Mouse (Mus musculus) embryonic facial prominence, embryonic 11.5 days (tissue): ENCODE measurements around the gene Gm6583. TPM values are rescaled to one million over a fixed set of nuclear protein-coding genes. Genes with fewer than 3 reads are reported as not detected.
A peak's percentile ranks its signal among the peaks of the same experiment; 100 is the strongest.

Experiments used
- ATAC-seq: fragments of 200-750 bp; cut with Nextera tagmentation; replicated peaks from 2 replicates; pipeline ENCODE4 v1.8.0; 2017; ENCODE audit warnings: low read depth; ENCODE audit not compliant: insufficient number of reproducible peaks, low FRiP score, low TSS enrichment
- DNase-seq: peaks from one replicate; pipeline ENCODE4 v3.0.0-alpha.2; 2015; ENCODE audit warnings: low spot score
- H3K27ac ChIP-seq: fragments of 300-500 bp; sonication (generic); replicated peaks from 2 replicates; pipeline ENCODE4 v1.5.1; 2014; ENCODE audit warnings: mild to moderate bottlenecking, low read depth, low read length, control low read depth
- H3K27me3 ChIP-seq: fragments of 300-500 bp; sonication (generic); 2 replicates; pipeline ENCODE4 v1.6.1; 2014; ENCODE audit warnings: mild to moderate bottlenecking, low read length, moderate library complexity, mixed read lengths; ENCODE audit not compliant: control insufficient read depth, insufficient read depth
- H3K36me3 ChIP-seq: fragments of 300-500 bp; sonication (generic); replicated peaks from 2 replicates; pipeline ENCODE4 v1.6.1; 2014; ENCODE audit warnings: low read depth, mild to moderate bottlenecking, low read length, moderate library complexity, mixed read lengths; ENCODE audit not compliant: control insufficient read depth, insufficient read depth
- H3K4me1 ChIP-seq: fragments of 300-500 bp; sonication (generic); 2 replicates; pipeline ENCODE4 v1.6.1; 2014; ENCODE audit warnings: low read length, mixed read lengths; ENCODE audit not compliant: control insufficient read depth, insufficient read depth
- H3K4me2 ChIP-seq: fragments of 300-500 bp; sonication (generic); 2 replicates; pipeline ENCODE4 v1.6.1; 2014; ENCODE audit warnings: low read depth, mild to moderate bottlenecking, control low read depth, low read length, moderate library complexity
- H3K4me3 ChIP-seq: fragments of 300-500 bp; sonication (generic); 2 replicates; pipeline ENCODE4 v1.5.1; 2014; ENCODE audit warnings: low read depth, low read length, control low read depth
- H3K9ac ChIP-seq: fragments of 300-500 bp; sonication (generic); replicated peaks from 2 replicates; pipeline ENCODE4 v1.6.1; 2014; ENCODE audit warnings: mild to moderate bottlenecking, control low read depth, low read length
- H3K9me3 ChIP-seq: fragments of 300-500 bp; sonication (generic); replicated peaks from 2 replicates; pipeline ENCODE4 v1.6.1; 2016; ENCODE audit warnings: mild to moderate bottlenecking, low read length, inconsistent platforms, mixed read lengths; ENCODE audit not compliant: control insufficient read depth
- WGBS: fragments of 180-500 bp; shearing (Covaris S2); extraction: QIAGEN DNeasy Blood & Tissue Kit; methylation state at CpG from one replicate; pipeline ENCODE4 v1.1.7; 2014; 5-methylcytosine and 5-hydroxymethylcytosine counted together
- polyA plus RNA-seq: library from polyadenylated mRNA; unstranded; fragments of >200 nt; fragmentation: Nextera tagmentation; extraction: Ambion mirVana; gene quantifications from 2 replicates; pipeline ENCODE4 v1.2.1, GENCODE M21; 2014

Gene Gm6583
- polyA plus RNA-seq, 1 experiment from 2014 or later: 0.08 TPM

- no peak overlapping the region for H3K4me3 ChIP-seq
- no peak overlapping the region for H3K9ac ChIP-seq
- no peaks in the 10 kb centered on the region for H3K27me3 ChIP-seq
- no peak overlapping the region for H3K4me2 ChIP-seq
- H3K4me1 ChIP-seq: no peaks in the 10 kb centered on the region; the same call in 1 of the 2 replicates
- H3K36me3 ChIP-seq: no peaks in the 10 kb centered on the region
- WGBS: 90% methylated on average over 4 of the region's 4 CpGs
- DNase-seq (no peak), ATAC-seq (no peak)
- no peaks in the 10 kb centered on the region for H3K9me3 ChIP-seq
- no peak overlapping the region for H3K27ac ChIP-seq
Observed at GRCm38 (mm10) chr5:112367338-112367737, 11.5 kb upstream of the Gm6583 start.

- no peak overlapping the region for H3K9ac ChIP-seq
- DNase-seq (no peak), ATAC-seq (no peak)
- no peaks in the 10 kb centered on the region for H3K9me3 ChIP-seq
- no peak overlapping the region for H3K4me3 ChIP-seq
- H3K4me1 ChIP-seq: no peaks in the 10 kb centered on the region; the same call in 1 of the 2 replicates
- no peak overlapping the region for H3K27ac ChIP-seq
- no peaks in the 10 kb centered on the region for H3K27me3 ChIP-seq
- no peak overlapping the region for H3K4me2 ChIP-seq
- 93% methylated on average over 6 of the region's 6 CpGs for WGBS
- H3K36me3 ChIP-seq: no peaks in the 10 kb centered on the region; the same call in 1 of the 2 replicates
Observed at GRCm38 (mm10) chr5:112366879-112367278, 11.0 kb upstream of the Gm6583 start.

- Histone ChIP-seq H3K4me3 (no peak overlapping the region), H3K36me3 (no peaks in the 10 kb centered on the region; the same call in 1 of the 2 replicates), H3K27ac (no peak overlapping the region), H3K9ac (no peak overlapping the region), H3K4me2 (no peak overlapping the region), H3K4me1 (no peaks in the 10 kb centered on the region; the same call in 1 of the 2 replicates), H3K27me3 (no peaks in the 10 kb centered on the region), H3K9me3 (no peaks in the 10 kb centered on the region)
- ATAC-seq: 0 out of 2 replicates have a peak, but pooled peaks have one; percentile 23
- DNase-seq: no peak
- WGBS: 63% methylated on average over 10 of the region's 10 CpGs
Observed at GRCm38 (mm10) chr5:112364184-112364797, 8.5 kb upstream of the Gm6583 start.

- Histone ChIP-seq H3K4me3 (no peak overlapping the region), H3K4me2 (no peak overlapping the region), H3K4me1 (no peaks in the 10 kb centered on the region; the same call in 1 of the 2 replicates), H3K9me3 (no peaks in the 10 kb centered on the region), H3K27me3 (no peaks in the 10 kb centered on the region), H3K27ac (no peak overlapping the region), H3K36me3 (no peaks in the 10 kb centered on the region; the same call in none of the 2 replicates), H3K9ac (no peak overlapping the region)
- no peak for ATAC-seq
- WGBS: 95% methylated on average over 3 of the region's 3 CpGs
- no peak for DNase-seq
Observed at GRCm38 (mm10) chr5:112360077-112360476, 4.2 kb upstream of the Gm6583 start.

- Histone ChIP-seq H3K4me1 (no peaks in the 10 kb centered on the region), H3K4me3 (no peak overlapping the region), H3K27me3 (no peaks in the 10 kb centered on the region), H3K27ac (no peak overlapping the region), H3K9ac (no peak overlapping the region), H3K4me2 (no peak overlapping the region), H3K36me3 (no peaks in the 10 kb centered on the region; the same call in none of the 2 replicates), H3K9me3 (no peaks in the 10 kb centered on the region)
- no peak for DNase-seq
- ATAC-seq: no peak
- 93% methylated on average over 4 of the region's 4 CpGs for WGBS
Observed at GRCm38 (mm10) chr5:112359520-112359919, 3.7 kb upstream of the Gm6583 start.

- H3K27ac ChIP-seq: no peak overlapping the region
- ATAC-seq: no peak; the same call in 1 of the 2 replicates
- no peaks in the 10 kb centered on the region for H3K27me3 ChIP-seq
- no peak overlapping the region for H3K4me3 ChIP-seq
- no peak overlapping the region for H3K9ac ChIP-seq
- WGBS: 91% methylated on average over 9 of the region's 9 CpGs
- no peaks in the 10 kb centered on the region; the same call in 1 of the 2 replicates for H3K36me3 ChIP-seq
- no peak for DNase-seq
- no peak overlapping the region for H3K4me2 ChIP-seq
- H3K9me3 ChIP-seq: no peaks in the 10 kb centered on the region
- H3K4me1 ChIP-seq: no peaks in the 10 kb centered on the region
Observed at GRCm38 (mm10) chr5:112356322-112356721, 489 bp upstream of the Gm6583 start.

GRCm38 (mm10) chr5:112355493-112355892 lies 340 bp downstream of the Gm6583 start:
- Histone ChIP-seq H3K36me3 (no peaks in the 10 kb centered on the region; the same call in 1 of the 2 replicates), H3K9me3 (no peaks in the 10 kb centered on the region), H3K9ac (no peak overlapping the region), H3K27ac (no peak overlapping the region), H3K4me3 (no peak overlapping the region), H3K4me1 (no peaks in the 10 kb centered on the region), H3K4me2 (no peak overlapping the region), H3K27me3 (no peaks in the 10 kb centered on the region)
- no peak for ATAC-seq
- WGBS: 92% methylated on average over 6 of the region's 6 CpGs
- no peak for DNase-seq

- Histone ChIP-seq H3K4me2 (no peak overlapping the region), H3K9ac (no peak overlapping the region), H3K27me3 (no peaks in the 10 kb centered on the region), H3K9me3 (no peaks in the 10 kb centered on the region), H3K4me3 (no peak overlapping the region), H3K4me1 (no peaks in the 10 kb centered on the region), H3K36me3 (no peaks in the 10 kb centered on the region), H3K27ac (no peak overlapping the region)
- WGBS: 91% methylated on average over 8 of the region's 8 CpGs
- ATAC-seq (no peak), DNase-seq (no peak)
Observed at GRCm38 (mm10) chr5:112349169-112349568, 6.7 kb downstream of the Gm6583 start.
